Mouse (Mus musculus) lung, adult 2 months (tissue): ENCODE results near the gene Coq10b.

Experiments
- CTCF ChIP-seq: fragments of 200-500 bp; IDR thresholded peaks from 2 replicates; pipeline ENCODE4 v1.5.1; 2011; ENCODE audit warnings: mild to moderate bottlenecking, low read length, control low read depth; ENCODE audit not compliant: insufficient read depth
- POLR2A ChIP-seq: fragments of 200-500 bp; IDR thresholded peaks from 2 replicates; pipeline ENCODE4 v1.6.1; 2011; ENCODE audit warnings: low read depth, mild to moderate bottlenecking, control low read depth, low read length, borderline replicate concordance; ENCODE audit errors: extremely low read depth

DNA sequence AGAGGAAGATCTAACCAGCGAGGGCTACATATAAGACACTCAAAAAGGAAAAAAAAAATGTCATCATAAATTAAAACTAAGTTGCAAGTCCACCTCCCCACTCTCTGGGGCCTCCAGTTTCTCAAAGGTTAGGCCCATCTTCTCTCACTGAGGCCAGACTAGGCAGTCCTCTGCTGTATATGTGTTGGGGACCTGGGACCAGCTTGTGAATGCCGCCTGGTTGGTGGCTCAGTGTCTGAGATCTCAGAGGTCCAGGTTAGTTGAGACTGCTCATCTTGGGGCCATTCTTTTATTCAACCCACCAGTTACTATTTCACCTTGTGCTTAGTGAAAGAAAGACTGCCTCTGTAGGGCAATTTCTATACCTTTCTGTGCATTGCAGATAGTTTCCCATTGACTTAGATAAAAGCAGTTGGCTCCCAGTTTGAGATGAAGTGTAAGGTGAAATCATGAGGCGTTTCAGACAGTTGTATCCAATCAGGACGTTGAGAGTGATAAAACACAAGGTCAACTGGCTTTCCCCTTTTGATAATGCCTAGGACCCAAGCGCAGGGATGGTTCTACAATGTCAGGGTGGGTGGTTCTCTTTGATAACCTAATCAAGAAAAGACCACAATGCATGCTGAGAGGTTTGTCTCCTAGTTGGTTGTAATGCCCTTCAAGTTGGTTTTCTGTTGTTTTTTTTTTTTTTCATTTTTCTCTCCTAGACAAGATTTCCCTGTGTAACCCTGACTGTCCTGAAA, 23.3 kb downstream of the Coq10b start:
- no peak for TF ChIP-seq CTCF
- TF ChIP-seq POLR2A, result no peak
